Mouse (Mus musculus): ENCODE data around the gene Sbk1. TPM values are rescaled to one million over a fixed set of nuclear protein-coding genes. Genes with fewer than 3 reads are reported as not detected.

The Sbk1 gene
- polyA plus RNA-seq, 1 experiment from 2014 or later = 391 TPM

DNA sequence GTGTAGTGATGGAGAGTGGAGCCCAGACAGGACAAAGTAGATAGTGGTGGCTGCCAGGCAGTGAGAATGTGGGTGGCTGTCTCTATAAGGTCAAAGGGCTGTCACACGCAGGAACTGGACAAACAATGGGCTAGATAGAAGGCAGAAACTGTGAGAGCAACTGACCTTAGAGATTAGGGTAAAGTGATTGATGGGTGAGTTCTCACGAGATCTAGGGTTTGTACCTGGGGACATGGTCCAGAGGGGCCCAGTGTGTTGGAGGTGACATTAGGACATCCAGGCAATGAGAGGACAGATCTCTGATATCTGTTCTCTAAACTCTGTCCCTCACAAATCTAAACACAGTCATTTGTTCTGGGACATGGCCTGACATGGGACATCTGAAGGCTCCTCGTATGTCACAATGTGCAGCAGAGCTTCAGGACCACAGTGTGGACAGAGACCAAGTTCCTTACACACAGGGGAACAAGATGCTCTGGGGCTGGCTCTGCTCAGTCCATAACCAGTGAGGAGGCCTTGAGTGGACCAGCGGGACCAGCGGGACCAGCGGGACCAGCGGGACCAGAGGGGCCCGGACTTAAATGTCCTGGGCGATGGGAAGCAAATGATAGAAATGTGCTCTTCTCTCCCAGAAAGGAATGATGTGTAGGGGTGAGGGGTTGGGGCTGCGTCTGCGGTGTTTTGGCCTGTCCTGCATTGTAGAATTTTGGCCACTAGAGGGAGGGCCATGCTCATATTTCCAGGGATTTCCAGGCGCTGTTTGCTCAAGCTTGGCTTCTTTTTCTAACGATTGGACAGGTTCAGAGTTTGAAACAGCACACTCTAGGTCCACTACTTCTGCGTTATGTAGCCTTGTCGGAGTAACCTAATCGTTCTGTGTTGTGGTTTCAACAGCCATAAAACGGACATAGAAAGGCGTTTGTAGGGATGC lies 11.9 kb upstream of the Sbk1 start:
- no peaks in the 10 kb centered on the region for H3K36me3 ChIP-seq (ENCODE audit: control insufficient read depth, insufficient read depth, low read length)
- H3K4me3 ChIP-seq (replicated peaks; ENCODE audit: low read depth, low read length) = no peak overlapping the region
- H3K27me3 ChIP-seq (ENCODE audit: control insufficient read depth, insufficient read depth, low read length) = no peaks in the 10 kb centered on the region
- H3K4me1 ChIP-seq (ENCODE audit: control insufficient read depth, insufficient read depth, low read length) = no peaks in the 10 kb centered on the region
- no peaks in the 10 kb centered on the region for H3K9me3 ChIP-seq (ENCODE audit: control insufficient read depth, low read length)
- DNase-seq (peak; percentile 89), ATAC-seq (ENCODE audit: low FRiP score, low TSS enrichment) (no peak)
- WGBS = 11% methylated on average over 18 of the region's 18 CpGs
- no peak overlapping the region for H3K4me2 ChIP-seq (ENCODE audit: low read length)
- no peak overlapping the region for H3K9ac ChIP-seq (replicated peaks; ENCODE audit: low read length)
- no peak overlapping the region for H3K27ac ChIP-seq (replicated peaks; ENCODE audit: low read depth, low read length)

- Histone ChIP-seq H3K4me1 (ENCODE audit: control insufficient read depth, insufficient read depth, low read length) (peaks cover 5% of the 10 kb centered on the region), H3K4me3 (replicated peaks; ENCODE audit: low read depth, low read length) (no peak overlapping the region), H3K9me3 (ENCODE audit: control insufficient read depth, low read length) (no peaks in the 10 kb centered on the region), H3K27me3 (ENCODE audit: control insufficient read depth, insufficient read depth, low read length) (no peaks in the 10 kb centered on the region), H3K9ac (replicated peaks; ENCODE audit: low read length) (no peak overlapping the region), H3K4me2 (ENCODE audit: low read length) (no peak overlapping the region), H3K27ac (replicated peaks; ENCODE audit: low read depth, low read length) (no peak overlapping the region), H3K36me3 (ENCODE audit: control insufficient read depth, insufficient read depth, low read length) (no peaks in the 10 kb centered on the region)
- no peak for ATAC-seq (ENCODE audit: low FRiP score, low TSS enrichment)
- 71% methylated on average over 4 of the region's 4 CpGs for WGBS
- no peak for DNase-seq
These were observed 10.6 kb upstream of the Sbk1 start for GRCm38 (mm10) chr7:126261823-126262222.

DNA sequence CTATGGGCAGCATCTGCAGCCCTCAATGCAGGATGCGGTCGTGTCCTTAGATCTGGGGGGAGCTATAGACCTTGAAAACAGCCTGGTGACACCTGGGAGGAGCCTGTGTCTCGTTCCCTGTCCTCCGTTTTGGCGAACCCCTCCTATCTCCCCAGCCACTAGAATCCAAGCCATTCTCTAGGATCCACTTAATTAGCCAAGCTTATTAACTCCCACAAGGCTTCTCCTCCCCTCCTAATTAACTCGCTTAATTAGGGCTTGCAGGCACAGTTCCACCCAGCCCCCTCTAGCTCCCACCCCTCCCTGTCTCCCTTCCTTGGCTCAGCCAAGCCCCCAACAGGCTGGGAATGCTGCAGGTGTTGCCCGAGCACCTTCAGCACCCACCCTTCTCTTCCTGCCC lies 8.5 kb upstream of the Sbk1 start:
- Histone ChIP-seq H3K4me2 (ENCODE audit: low read length) (no peak overlapping the region), H3K27me3 (ENCODE audit: control insufficient read depth, insufficient read depth, low read length) (no peaks in the 10 kb centered on the region), H3K4me1 (ENCODE audit: control insufficient read depth, insufficient read depth, low read length) (peaks cover 5% of the 10 kb centered on the region), H3K9ac (replicated peaks; ENCODE audit: low read length) (no peak overlapping the region), H3K4me3 (replicated peaks; ENCODE audit: low read depth, low read length) (no peak overlapping the region), H3K27ac (replicated peaks; ENCODE audit: low read depth, low read length) (no peak overlapping the region), H3K36me3 (ENCODE audit: control insufficient read depth, insufficient read depth, low read length) (no peaks in the 10 kb centered on the region), H3K9me3 (ENCODE audit: control insufficient read depth, low read length) (no peaks in the 10 kb centered on the region)
- ATAC-seq (ENCODE audit: low FRiP score, low TSS enrichment) (peak; percentile 37; the same call in 1 of the 2 replicates), DNase-seq (peak; percentile 48)
- 24% methylated on average over 7 of the region's 7 CpGs for WGBS

GRCm38 (mm10) chr7:126265949-126266348 lies 6.5 kb upstream of the Sbk1 start:
- H3K27me3 ChIP-seq (ENCODE audit: control insufficient read depth, insufficient read depth, low read length) = no peaks in the 10 kb centered on the region
- DNase-seq (peak; percentile 73), ATAC-seq (ENCODE audit: low FRiP score, low TSS enrichment) (peak; percentile 20; the same call in 1 of the 2 replicates)
- H3K4me3 ChIP-seq (replicated peaks; ENCODE audit: low read depth, low read length) = no peak overlapping the region
- no peaks in the 10 kb centered on the region for H3K36me3 ChIP-seq (ENCODE audit: control insufficient read depth, insufficient read depth, low read length)
- H3K27ac ChIP-seq (replicated peaks; ENCODE audit: low read depth, low read length) = no peak overlapping the region
- WGBS = 59% methylated on average over 9 of the region's 9 CpGs
- H3K9me3 ChIP-seq (ENCODE audit: control insufficient read depth, low read length) = no peaks in the 10 kb centered on the region
- no peak overlapping the region for H3K9ac ChIP-seq (replicated peaks; ENCODE audit: low read length)
- no peak overlapping the region for H3K4me2 ChIP-seq (ENCODE audit: low read length)
- peaks cover 7% of the 10 kb centered on the region for H3K4me1 ChIP-seq (ENCODE audit: control insufficient read depth, insufficient read depth, low read length)

DNA sequence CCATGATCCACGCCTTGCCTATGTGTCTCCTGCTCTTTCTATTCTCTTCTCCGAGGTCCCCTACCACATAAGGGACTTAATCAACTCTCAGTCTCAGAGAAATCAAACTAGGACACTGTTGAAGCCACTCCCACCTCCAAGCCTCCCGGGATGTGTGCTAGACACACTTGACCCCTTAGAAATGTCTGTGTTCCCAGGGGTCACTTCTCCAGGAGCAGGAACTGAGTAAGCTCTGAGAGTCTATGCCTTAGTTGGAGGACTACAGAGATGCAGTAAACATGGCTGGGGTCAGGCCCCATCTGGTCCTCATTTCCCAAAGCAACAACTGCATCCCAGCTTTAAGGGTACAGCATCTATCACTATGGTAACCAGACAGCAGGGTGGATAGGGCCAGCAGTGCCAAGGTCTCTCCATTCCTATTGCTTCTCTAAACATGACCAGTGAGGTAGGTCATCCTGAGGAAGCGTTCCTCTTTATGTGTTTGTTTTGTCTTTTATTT lies 6.0 kb upstream of the Sbk1 start:
- Histone ChIP-seq H3K4me1 (ENCODE audit: control insufficient read depth, insufficient read depth, low read length) (peaks cover 11% of the 10 kb centered on the region), H3K27ac (replicated peaks; ENCODE audit: low read depth, low read length) (no peak overlapping the region), H3K9me3 (ENCODE audit: control insufficient read depth, low read length) (no peaks in the 10 kb centered on the region), H3K4me2 (ENCODE audit: low read length) (no peak overlapping the region), H3K9ac (replicated peaks; ENCODE audit: low read length) (no peak overlapping the region), H3K4me3 (replicated peaks; ENCODE audit: low read depth, low read length) (no peak overlapping the region), H3K27me3 (ENCODE audit: control insufficient read depth, insufficient read depth, low read length) (no peaks in the 10 kb centered on the region), H3K36me3 (ENCODE audit: control insufficient read depth, insufficient read depth, low read length) (no peaks in the 10 kb centered on the region)
- ATAC-seq (ENCODE audit: low FRiP score, low TSS enrichment) (no peak), DNase-seq (no peak)
- WGBS = 76% methylated on average over 4 of the region's 4 CpGs

GRCm38 (mm10) chr7:126267606-126268005 lies 4.8 kb upstream of the Sbk1 start:
- DNase-seq (no peak), ATAC-seq (ENCODE audit: low FRiP score, low TSS enrichment) (no peak)
- H3K4me1 ChIP-seq (ENCODE audit: control insufficient read depth, insufficient read depth, low read length) = peaks cover 12% of the 10 kb centered on the region
- no peaks in the 10 kb centered on the region for H3K36me3 ChIP-seq (ENCODE audit: control insufficient read depth, insufficient read depth, low read length)
- H3K9me3 ChIP-seq (ENCODE audit: control insufficient read depth, low read length) = no peaks in the 10 kb centered on the region
- WGBS = 65% methylated on average over 8 of the region's 8 CpGs
- no peak overlapping the region for H3K4me3 ChIP-seq (replicated peaks; ENCODE audit: low read depth, low read length)
- no peak overlapping the region for H3K27ac ChIP-seq (replicated peaks; ENCODE audit: low read depth, low read length)
- H3K9ac ChIP-seq (replicated peaks; ENCODE audit: low read length) = no peak overlapping the region
- no peaks in the 10 kb centered on the region for H3K27me3 ChIP-seq (ENCODE audit: control insufficient read depth, insufficient read depth, low read length)
- no peak overlapping the region for H3K4me2 ChIP-seq (ENCODE audit: low read length)

DNA sequence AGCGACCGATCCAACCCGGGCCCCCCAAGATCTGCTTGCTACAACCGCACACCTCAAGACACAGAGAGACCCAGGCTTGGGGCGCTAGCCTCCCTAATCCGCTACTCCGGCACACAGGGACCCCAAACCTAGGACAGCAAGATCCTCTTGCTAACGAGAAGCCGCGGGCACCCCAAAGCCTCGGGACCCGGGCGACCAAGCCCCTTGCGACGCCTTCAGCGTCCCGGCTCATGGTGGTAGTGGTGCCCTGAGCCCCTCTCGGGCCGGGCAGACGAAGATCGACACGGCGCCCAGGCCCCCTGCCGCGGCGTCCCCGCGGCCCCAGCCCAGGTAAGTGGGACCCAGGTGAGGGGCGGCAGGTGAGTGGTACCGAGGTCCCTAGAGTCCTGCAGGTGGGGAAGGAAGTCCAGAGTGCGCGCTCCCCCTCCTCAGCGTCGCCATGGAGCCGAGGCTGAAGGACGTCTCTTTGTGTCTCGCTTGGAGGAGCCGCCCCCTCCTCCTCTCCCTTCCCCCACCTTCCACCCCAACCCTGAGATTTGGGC lies 422 bp downstream of the Sbk1 start:
- Histone ChIP-seq H3K27ac (replicated peaks; ENCODE audit: low read depth, low read length) (peak overlapping the region; percentile 98), H3K27me3 (ENCODE audit: control insufficient read depth, insufficient read depth, low read length) (no peaks in the 10 kb centered on the region), H3K4me3 (replicated peaks; ENCODE audit: low read depth, low read length) (peak overlapping the region; percentile 100), H3K4me1 (ENCODE audit: control insufficient read depth, insufficient read depth, low read length) (peaks cover 37% of the 10 kb centered on the region), H3K4me2 (ENCODE audit: low read length) (peak overlapping the region; percentile 87), H3K9ac (replicated peaks; ENCODE audit: low read length) (peak overlapping the region; percentile 100), H3K9me3 (ENCODE audit: control insufficient read depth, low read length) (no peaks in the 10 kb centered on the region), H3K36me3 (ENCODE audit: control insufficient read depth, insufficient read depth, low read length) (peaks cover 36% of the 10 kb centered on the region)
- under 1% methylated on average over 38 of the region's 38 CpGs for WGBS
- DNase-seq (peak; percentile 81), ATAC-seq (ENCODE audit: low FRiP score, low TSS enrichment) (peak; percentile 47)

DNA sequence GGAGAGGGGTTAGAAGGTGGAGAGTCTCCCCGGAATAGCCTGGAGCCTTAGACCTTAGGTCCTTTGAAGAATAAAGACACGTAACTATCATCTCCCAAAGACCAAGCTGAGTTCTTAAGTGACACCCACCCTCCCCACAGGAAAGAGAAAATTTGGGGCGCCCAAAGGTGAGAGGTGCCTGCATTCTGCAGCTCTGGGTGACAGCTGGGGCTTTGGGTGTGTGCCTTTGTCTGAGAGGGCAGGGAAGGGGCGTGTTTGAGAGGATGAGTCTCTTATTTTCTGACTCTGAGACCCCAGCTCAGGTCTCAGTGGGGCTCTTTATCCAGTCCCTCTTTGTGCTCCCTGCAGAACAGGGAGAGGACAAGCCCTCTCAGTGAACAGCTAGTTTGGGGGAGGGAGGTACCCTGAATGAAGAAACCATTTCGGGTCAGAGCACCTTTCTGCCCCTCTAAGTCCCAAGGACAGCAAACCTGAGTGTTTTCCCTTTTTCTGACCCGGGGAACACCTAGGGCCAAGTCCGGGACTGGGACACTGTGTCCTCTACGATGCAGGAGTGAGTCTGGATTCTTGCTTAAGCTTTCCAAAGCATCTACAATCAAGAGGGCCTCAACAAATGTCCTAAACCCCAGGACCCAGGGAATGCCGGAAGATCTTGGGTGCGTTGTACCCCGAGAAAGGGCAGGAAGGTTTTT lies 1.1 kb downstream of the Sbk1 start:
- peak overlapping the region; percentile 87 for H3K4me2 ChIP-seq (ENCODE audit: low read length)
- H3K9ac ChIP-seq (replicated peaks; ENCODE audit: low read length) = peak overlapping the region; percentile 100
- DNase-seq (peak; percentile 58), ATAC-seq (ENCODE audit: low FRiP score, low TSS enrichment) (no peak)
- H3K27me3 ChIP-seq (ENCODE audit: control insufficient read depth, insufficient read depth, low read length) = no peaks in the 10 kb centered on the region
- no peaks in the 10 kb centered on the region for H3K9me3 ChIP-seq (ENCODE audit: control insufficient read depth, low read length)
- peaks cover 44% of the 10 kb centered on the region for H3K4me1 ChIP-seq (ENCODE audit: control insufficient read depth, insufficient read depth, low read length)
- 2% methylated on average over 11 of the region's 11 CpGs for WGBS
- H3K27ac ChIP-seq (replicated peaks; ENCODE audit: low read depth, low read length) = peak overlapping the region; percentile 98
- H3K4me3 ChIP-seq (replicated peaks; ENCODE audit: low read depth, low read length) = peak overlapping the region; percentile 100
- H3K36me3 ChIP-seq (ENCODE audit: control insufficient read depth, insufficient read depth, low read length) = peaks cover 43% of the 10 kb centered on the region

Data from midbrain, embryonic 14.5 days (tissue).